Mouse (Mus musculus): ENCODE measurements around the gene Crip2.

The Crip2 gene

GRCm38 (mm10) chr12:113139908-113140615 is at the start of gene Crip2:
Gene Crip2 (plus strand): TSS chr12:113140236.
- DNase-seq (ENCODE audit: low spot score) = peak; percentile 69

GRCm38 (mm10) chr12:113097040-113097439 is 43.0 kb upstream of the Crip2 start:
- no peak for DNase-seq (ENCODE audit: low spot score)

GRCm38 (mm10) chr12:113097749-113098281 is 42.2 kb upstream of the Crip2 start, which contains the start of gene Mta1:
Gene Mta1 (plus strand): TSS chr12:113098278.
- no peak for DNase-seq (ENCODE audit: low spot score)

- DNase-seq (ENCODE audit: low spot score) = no peak
Observed at GRCm38 (mm10) chr12:113098530-113099151, 41.4 kb upstream of the Crip2 start.

GRCm38 (mm10) chr12:113099470-113100237 is 40.4 kb upstream of the Crip2 start:
- DNase-seq (ENCODE audit: low spot score) = no peak

- no peak for DNase-seq (ENCODE audit: low spot score)
Observed at GRCm38 (mm10) chr12:113100448-113101076, 39.5 kb upstream of the Crip2 start.

- no peak for DNase-seq (ENCODE audit: low spot score)
Observed at GRCm38 (mm10) chr12:113101251-113101960, 38.6 kb upstream of the Crip2 start.

GRCm38 (mm10) chr12:113102461-113102860 is 37.6 kb upstream of the Crip2 start:
- DNase-seq (ENCODE audit: low spot score) = no peak

- DNase-seq (ENCODE audit: low spot score) = no peak
Observed at GRCm38 (mm10) chr12:113103846-113104451, 36.1 kb upstream of the Crip2 start.

- DNase-seq (ENCODE audit: low spot score) = no peak
Observed at GRCm38 (mm10) chr12:113106386-113106785, 33.6 kb upstream of the Crip2 start.

- DNase-seq (ENCODE audit: low spot score) = no peak
Observed at GRCm38 (mm10) chr12:113107431-113108124, 32.5 kb upstream of the Crip2 start.

GRCm38 (mm10) chr12:113108528-113109283 is 31.3 kb upstream of the Crip2 start:
- no peak for DNase-seq (ENCODE audit: low spot score)

GRCm38 (mm10) chr12:113109801-113110200 is 30.2 kb upstream of the Crip2 start:
- no peak for DNase-seq (ENCODE audit: low spot score)

GRCm38 (mm10) chr12:113114141-113114540 is 25.9 kb upstream of the Crip2 start:
- DNase-seq (ENCODE audit: low spot score) = no peak

GRCm38 (mm10) chr12:113114856-113115538 is 25.0 kb upstream of the Crip2 start:
- DNase-seq (ENCODE audit: low spot score) = no peak

- peak; percentile 77 for DNase-seq (ENCODE audit: low spot score)
Observed at GRCm38 (mm10) chr12:113119516-113120410, 20.3 kb upstream of the Crip2 start.

- no peak for DNase-seq (ENCODE audit: low spot score)
Observed at GRCm38 (mm10) chr12:113124726-113125125, 15.3 kb upstream of the Crip2 start.

- no peak for DNase-seq (ENCODE audit: low spot score)
Observed at GRCm38 (mm10) chr12:113130732-113131131, 9.3 kb upstream of the Crip2 start.

Data from layer of hippocampus, adult 9-10 months (tissue).